Mouse (Mus musculus) small intestine, adult 2 months (tissue): ENCODE measurements around the gene Tmem121b. TPM values are rescaled to one million over a fixed set of nuclear protein-coding genes. Genes with fewer than 3 reads are reported as not detected.

Experiments used
- H3K27ac ChIP-seq: fragments of 200-500 bp; 2 replicates; pipeline ENCODE4 v1.5.1; 2012; ENCODE audit warnings: low read depth, low read length, control low read depth, inconsistent platforms; ENCODE audit not compliant: insufficient read depth
- H3K27me3 ChIP-seq: fragments of 200-500 bp; 2 replicates; pipeline ENCODE4 v1.6.1; 2012; ENCODE audit warnings: mild to moderate bottlenecking, moderate library complexity, low read length, inconsistent platforms; ENCODE audit not compliant: control insufficient read depth, insufficient read depth
- H3K36me3 ChIP-seq: fragments of 200-500 bp; 2 replicates; pipeline ENCODE4 v1.6.1; 2012; ENCODE audit warnings: mild to moderate bottlenecking, low read length, control low read depth, inconsistent platforms; ENCODE audit not compliant: control insufficient read depth, insufficient read depth
- H3K4me1 ChIP-seq: fragments of 200-500 bp; 2 replicates; pipeline ENCODE4 v1.6.1; 2012; ENCODE audit warnings: low read length, inconsistent platforms, mixed read lengths; ENCODE audit not compliant: control insufficient read depth, insufficient read depth, insufficient read length
- H3K4me3 ChIP-seq: fragments of 200-500 bp; 2 replicates; pipeline ENCODE4 v1.5.1; 2012; ENCODE audit warnings: low read depth, mild to moderate bottlenecking, control low read depth, inconsistent platforms, low read length, moderate library complexity
- CTCF ChIP-seq: fragments of 200-500 bp; IDR thresholded peaks from 2 replicates; pipeline ENCODE4 v1.5.1; 2012; ENCODE audit warnings: low read depth, mild to moderate bottlenecking, control low read depth, inconsistent platforms, low read length, moderate library complexity, mixed read lengths; ENCODE audit not compliant: insufficient replicate concordance, insufficient read length; ENCODE audit errors: extremely low read depth
- POLR2A ChIP-seq: fragments of 200-500 bp; IDR thresholded peaks from 2 replicates; pipeline ENCODE4 v1.6.1; 2012; ENCODE audit warnings: low read depth, mild to moderate bottlenecking, control low read depth, inconsistent platforms, low read length, moderate library complexity
- WGBS: fragments of 180-500 bp; shearing (Covaris S2); methylation state at CpG from one replicate; pipeline ENCODE4 v1.1.7; 2018; 5-methylcytosine and 5-hydroxymethylcytosine counted together
- polyA plus RNA-seq: library from polyadenylated mRNA; depleted of rRNA; stranded (reverse); fragments of >200 nt; gene quantifications from 2 replicates; pipeline ENCODE4 v1.2.3, GENCODE M21; 2012

The Tmem121b gene
- polyA plus RNA-seq, 1 experiment, result 0.04 TPM

GRCm38 (mm10) chr6:120492499-120493373, 871 bp downstream of the Tmem121b start:
- Histone ChIP-seq H3K4me3 (peak overlapping the region; percentile 53), H3K27ac (no peak overlapping the region), H3K36me3 (no peaks in the 10 kb centered on the region), H3K4me1 (peaks cover 14% of the 10 kb centered on the region), H3K27me3 (peaks cover 32% of the 10 kb centered on the region)
- WGBS, result under 1% methylated on average over 95 of the region's 95 CpGs
- TF ChIP-seq CTCF (no peak), POLR2A (no peak)

DNA sequence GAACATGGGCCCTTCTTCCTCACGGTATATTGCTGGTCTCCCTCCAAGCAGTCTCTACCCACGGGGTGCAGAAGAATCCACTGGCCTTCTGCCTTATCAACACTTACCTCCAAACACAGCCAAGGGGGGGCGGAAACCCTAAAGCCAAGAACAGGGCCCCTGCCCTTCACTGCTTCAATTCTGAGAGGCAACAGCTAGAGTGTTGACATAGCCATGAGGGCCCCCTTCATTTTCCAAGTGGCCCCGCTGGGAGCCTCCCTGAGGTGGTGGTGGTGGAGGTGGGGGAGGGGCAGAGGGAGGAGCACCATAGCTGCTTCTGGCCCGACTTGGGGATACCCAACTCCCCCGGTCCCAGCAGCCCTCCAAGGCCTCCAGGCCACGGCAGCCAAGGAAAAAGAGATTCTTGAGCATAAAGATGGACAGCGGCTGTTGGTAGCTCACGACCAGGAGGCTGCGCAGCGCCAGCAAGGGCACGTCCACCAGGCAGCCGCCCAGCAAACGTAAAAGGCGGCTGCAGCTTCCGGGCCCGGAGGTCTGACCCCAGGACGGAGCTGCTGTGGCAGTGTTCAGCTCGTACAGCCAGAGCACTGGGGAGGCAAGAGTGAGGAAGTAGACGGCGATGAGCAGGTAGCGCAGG, 1.6 kb downstream of the Tmem121b start:
- TF ChIP-seq POLR2A (no peak), CTCF (no peak)
- Histone ChIP-seq H3K36me3 (no peaks in the 10 kb centered on the region), H3K4me3 (peak overlapping the region; percentile 53), H3K4me1 (peaks cover 16% of the 10 kb centered on the region), H3K27me3 (peaks cover 32% of the 10 kb centered on the region), H3K27ac (no peak overlapping the region)
- WGBS, result 14% methylated on average over 22 of the region's 22 CpGs

DNA sequence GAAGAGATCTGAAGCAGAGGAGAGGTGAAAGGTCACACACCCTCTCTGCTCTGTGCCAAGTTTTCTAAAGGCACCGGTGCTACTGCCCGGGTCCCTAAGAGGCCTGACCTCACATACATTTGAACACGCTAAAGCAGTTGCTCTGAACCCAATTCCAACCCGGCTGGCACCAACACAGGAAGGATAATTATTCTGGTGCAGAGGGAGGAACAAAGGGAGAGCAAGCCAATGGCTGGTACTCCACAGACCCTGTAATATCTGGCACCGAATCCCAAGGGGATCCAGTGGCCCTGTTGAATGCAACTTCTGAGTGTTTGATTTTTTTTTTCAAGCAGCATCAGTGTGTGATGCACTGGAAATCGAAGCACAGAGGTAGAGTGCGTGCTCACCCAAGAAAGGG, 2.5 kb downstream of the Tmem121b start:
- Histone ChIP-seq H3K4me3 (no peak overlapping the region), H3K4me1 (peaks cover 16% of the 10 kb centered on the region), H3K27ac (no peak overlapping the region), H3K36me3 (no peaks in the 10 kb centered on the region), H3K27me3 (peaks cover 32% of the 10 kb centered on the region)
- TF ChIP-seq CTCF (no peak), POLR2A (no peak)
- WGBS, result 68% methylated on average over 7 of the region's 7 CpGs

DNA sequence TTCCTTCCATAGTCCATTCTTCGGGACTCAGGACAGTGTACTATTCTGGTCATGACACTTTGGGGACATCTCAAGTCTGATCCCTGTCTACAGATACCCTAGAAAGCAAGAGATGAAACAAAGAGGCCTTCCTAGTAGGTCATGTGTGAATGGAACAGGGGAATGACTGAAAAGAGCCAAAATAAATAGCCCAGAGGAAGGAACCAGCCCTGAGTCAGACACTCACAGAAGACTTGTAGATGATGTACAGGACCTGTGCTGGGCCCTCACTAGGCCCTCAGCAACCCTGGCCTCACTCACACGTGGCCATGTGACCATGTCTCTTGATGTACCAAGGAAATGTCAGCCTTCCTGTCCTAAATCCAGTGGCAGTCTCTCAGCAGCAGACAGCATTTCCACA, 4.1 kb downstream of the Tmem121b start:
- Histone ChIP-seq H3K36me3 (no peaks in the 10 kb centered on the region), H3K4me1 (peaks cover 21% of the 10 kb centered on the region), H3K4me3 (no peak overlapping the region), H3K27ac (no peak overlapping the region), H3K27me3 (peaks cover 26% of the 10 kb centered on the region)
- WGBS, result 65% methylated on average over 2 of the region's 2 CpGs
- TF ChIP-seq POLR2A (no peak), CTCF (no peak)

GRCm38 (mm10) chr6:120488647-120489046, 5.0 kb downstream of the Tmem121b start:
- Histone ChIP-seq H3K27ac (no peak overlapping the region), H3K4me3 (no peak overlapping the region), H3K36me3 (no peaks in the 10 kb centered on the region), H3K27me3 (peaks cover 19% of the 10 kb centered on the region), H3K4me1 (peaks cover 19% of the 10 kb centered on the region)
- TF ChIP-seq POLR2A (no peak), CTCF (no peak)
- 68% methylated on average over 3 of the region's 3 CpGs for WGBS

DNA sequence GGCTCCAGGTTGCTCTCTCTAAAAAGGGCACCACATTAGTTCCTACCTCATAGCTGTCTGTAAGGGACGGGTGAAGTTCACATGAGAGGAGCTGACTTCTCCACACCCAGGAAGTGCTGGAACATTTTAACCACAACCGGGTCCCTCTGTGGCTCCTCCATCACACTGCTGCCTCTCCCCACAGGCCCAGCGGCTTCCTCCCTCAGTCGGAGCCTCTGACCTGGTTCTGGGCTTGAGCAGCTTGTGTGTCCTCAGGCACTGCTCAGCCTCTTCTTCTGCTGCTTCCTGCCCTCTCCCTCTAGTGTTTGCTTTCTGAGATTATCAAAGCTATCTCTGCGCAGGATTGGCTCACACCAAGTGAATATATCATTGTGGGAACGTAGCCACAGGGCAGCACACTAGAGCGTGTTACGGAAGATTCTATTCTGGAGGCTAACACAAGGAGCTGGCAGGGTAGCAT, 7.5 kb downstream of the Tmem121b start:
- Histone ChIP-seq H3K27ac (no peak overlapping the region), H3K36me3 (peaks cover 11% of the 10 kb centered on the region; the same call in 1 of the 2 replicates), H3K4me1 (peaks cover 7% of the 10 kb centered on the region; the same call in 1 of the 2 replicates), H3K4me3 (no peak overlapping the region), H3K27me3 (no peaks in the 10 kb centered on the region)
- whole genome bisulfite sequencing, result 12% methylated on average over 8 of the region's 8 CpGs
- no peak for TF ChIP-seq POLR2A
- TF ChIP-seq CTCF, result no peak

- H3K4me3 ChIP-seq, result no peak overlapping the region
- H3K27ac ChIP-seq, result no peak overlapping the region
- no peak for TF ChIP-seq CTCF
- TF ChIP-seq POLR2A, result no peak
- WGBS, result 22% methylated on average over 3 of the region's 3 CpGs
- peaks cover 7% of the 10 kb centered on the region; the same call in 1 of the 2 replicates for H3K4me1 ChIP-seq
- H3K27me3 ChIP-seq, result no peaks in the 10 kb centered on the region
- H3K36me3 ChIP-seq, result peaks cover 17% of the 10 kb centered on the region
Measured at GRCm38 (mm10) chr6:120485038-120485437, 8.6 kb downstream of the Tmem121b start.
